ENCODE assay signal across 8 mouse cellular contexts in the genomic region with DNA sequence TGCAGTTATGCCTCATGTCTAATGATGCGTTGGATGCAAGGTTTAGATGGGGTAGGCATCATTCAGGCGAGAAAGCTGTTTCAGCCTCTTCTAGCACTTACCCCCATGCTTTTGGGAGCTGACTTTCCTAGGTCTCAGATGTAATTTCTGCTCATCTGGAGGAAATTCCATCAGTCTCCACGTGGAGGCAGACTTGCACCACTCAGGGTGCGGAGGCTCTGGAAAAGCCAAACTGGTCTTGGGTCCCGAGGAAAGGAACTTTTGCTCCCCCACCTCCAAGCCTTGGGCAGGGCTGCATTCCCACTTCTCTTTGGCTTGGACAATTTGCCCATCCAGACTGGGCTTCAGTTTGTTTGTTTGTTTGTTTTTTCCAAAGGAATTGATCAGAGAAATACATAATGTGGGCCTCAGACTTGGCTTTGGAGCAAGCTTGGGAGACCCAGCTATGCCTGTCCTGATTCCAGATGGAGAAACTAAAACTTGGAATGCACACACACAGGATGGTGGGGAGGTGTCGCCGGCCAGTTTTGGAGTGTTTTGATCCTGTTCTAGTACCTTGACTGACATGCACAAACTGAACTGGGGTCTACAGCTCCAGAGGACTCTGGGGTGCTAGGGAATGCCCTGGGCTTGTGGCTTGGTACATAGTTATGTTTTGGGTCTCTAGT. TPM values are rescaled to one million over a fixed set of nuclear protein-coding genes. Genes with fewer than 3 reads are reported as not detected.
A peak's percentile ranks its signal among the peaks of the same experiment; 100 is the strongest.
DNase-seq lines count a peak whose midpoint lies in the region; ATAC-seq lines count a peak whose summit lies in the region.

No protein-coding gene starts in this region.

- no peak for ATAC-seq in cerebellum, adult (ENCODE audit: insufficient number of reproducible peaks, low FRiP score, low TSS enrichment)

- peak; percentile 49 for DNase-seq in cerebellum, adult 11 months
- DNase-seq in MEL-GATA-1-ER (ENCODE audit: extremely low read depth, low read depth): peak; percentile 26
- DNase-seq in cerebellum, postnatal 25 days: peak; percentile 78 to 85
- DNase-seq in heart, adult 8-10 months (ENCODE audit: low spot score): peak; percentile 81
- peak; percentile 57 to 81 for DNase-seq in layer of hippocampus, adult 8-10 months (ENCODE audit: low spot score in 2 of 2)
- DNase-seq in lung, postnatal 36 days: peak; percentile 85
- DNase-seq in spleen, postnatal 4 days (ENCODE audit: low spot score in 2 of 2): peak; percentile 37 to 76

RNA-seq across cellular contexts. Expression of a gene that starts 37.8 kb away (rescaled TPM):
- total RNA-seq in heart, adult 8-10 months (2022): 10 to 100 TPM; 22.0 to 25.5 (median 23.5) TPM
- total RNA-seq in layer of hippocampus, adult 8-10 months (2022): 10 to 100 TPM; 25.7 to 29.8 (median 27.9) TPM

RNA-seq across cellular contexts. Expression of a gene that starts 45.3 kb away (rescaled TPM):
- 10 to 100 TPM; 27.4 to 28.6 (median 28.3) TPM for total RNA-seq in heart, adult 8-10 months (2022)
- 10 to 100 TPM; 40.6 to 47.9 (median 46.6) TPM for total RNA-seq in layer of hippocampus, adult 8-10 months (2022)

Comparison
In these comparisons a context has a peak if more than half of its experiments do, and no peak if none do; other contexts are left out.
1. DNase-seq: peak in every context shown above with its lines; median percentile 85 in lung, postnatal 36 days; 82 in cerebellum, postnatal 25 days; 81 in heart, adult 8-10 months; 69 in layer of hippocampus, adult 8-10 months; 56 in spleen, postnatal 4 days; 49 in cerebellum, adult 11 months; 26 in MEL-GATA-1-ER.